Mouse (Mus musculus): ENCODE data around the gene Pdia6. TPM values are rescaled to one million over a fixed set of nuclear protein-coding genes. Genes with fewer than 3 reads are reported as not detected.

Pdia6 gene
- polyA plus RNA-seq, 1 experiment = 319 TPM

DNA sequence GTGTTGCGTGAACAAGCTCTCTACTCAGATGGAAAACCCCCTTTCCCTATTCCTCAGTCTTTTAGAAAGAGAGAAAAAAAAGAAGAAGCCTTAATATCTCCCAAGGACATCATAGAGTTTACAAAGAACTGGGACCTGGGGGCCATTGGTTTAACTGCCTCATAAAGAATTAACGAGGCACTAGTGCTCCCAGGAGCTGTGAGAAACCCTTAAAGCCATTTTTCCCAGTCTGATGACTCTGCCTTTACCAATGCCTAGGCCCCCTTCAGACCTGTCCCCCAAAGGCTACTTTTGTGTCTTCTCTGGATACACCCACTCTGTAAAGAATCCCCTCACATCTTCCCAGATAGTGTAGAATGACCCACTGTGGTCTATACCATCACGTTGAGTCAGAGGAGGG is 43.3 kb upstream of the Pdia6 start:
- TF ChIP-seq CTCF (IDR thresholded peaks at IDR 0.05; ENCODE audit: control insufficient read depth, insufficient read depth, insufficient read length) (no peak), MYOD1 (IDR thresholded peaks at IDR 0.05; ENCODE audit: control insufficient read depth, insufficient read length, low read depth) (no peak), MYOG (IDR thresholded peaks at IDR 0.05; ENCODE audit: control insufficient read depth, extremely low read depth, insufficient read length) (no peak), MAX (IDR thresholded peaks at IDR 0.05) (no peak), CEBPB (IDR thresholded peaks at IDR 0.05; ENCODE audit: low read depth) (no peak), USF1 (IDR thresholded peaks at IDR 0.05; ENCODE audit: low read depth) (no peak), FOSL1 (IDR thresholded peaks at IDR 0.05; ENCODE audit: insufficient read depth, low read length, poor library complexity, severe bottlenecking) (no peak)
- Histone ChIP-seq H3K36me3 (ENCODE audit: control insufficient read depth, insufficient read depth) (no peaks in the 10 kb centered on the region), H3K4me3 (ENCODE audit: insufficient read depth, poor library complexity, severe bottlenecking) (no peak overlapping the region), H3ac (ENCODE audit: control insufficient read depth, insufficient read length, low read depth) (no peak overlapping the region), H3K27me3 (ENCODE audit: control insufficient read depth, insufficient read depth, insufficient read length) (no peaks in the 10 kb centered on the region), H3K79me2 (ENCODE audit: control insufficient read depth, insufficient read depth) (no peaks in the 10 kb centered on the region), H3K79me3 (ENCODE audit: low read depth) (no peaks in the 10 kb centered on the region)

DNA sequence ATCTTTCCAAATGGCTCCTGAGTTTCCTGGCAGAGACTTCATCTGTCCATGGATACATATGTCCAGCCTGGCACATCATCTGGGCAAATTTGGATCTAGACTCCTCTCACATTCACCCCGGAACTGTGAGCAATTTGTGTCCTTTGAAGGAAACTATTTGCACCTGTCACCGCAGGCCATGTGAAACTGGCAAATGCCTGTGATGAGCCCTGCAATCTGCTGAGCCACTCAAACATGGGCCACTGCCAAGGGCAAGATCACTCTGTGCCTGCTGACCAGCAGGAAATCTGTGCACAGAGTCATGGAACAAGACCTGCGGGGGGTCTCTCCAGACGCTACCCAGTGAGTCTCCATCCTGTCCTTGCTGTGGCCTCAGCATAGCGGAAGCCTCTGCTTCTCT is 41.3 kb upstream of the Pdia6 start:
- H3K4me3 ChIP-seq (ENCODE audit: insufficient read depth, poor library complexity, severe bottlenecking) = no peak overlapping the region
- no peaks in the 10 kb centered on the region for H3K79me3 ChIP-seq (ENCODE audit: low read depth)
- H3K79me2 ChIP-seq (ENCODE audit: control insufficient read depth, insufficient read depth) = no peaks in the 10 kb centered on the region
- H3ac ChIP-seq (ENCODE audit: control insufficient read depth, insufficient read length, low read depth) = no peak overlapping the region
- H3K27me3 ChIP-seq (ENCODE audit: control insufficient read depth, insufficient read depth, insufficient read length) = no peaks in the 10 kb centered on the region
- no peaks in the 10 kb centered on the region for H3K36me3 ChIP-seq (ENCODE audit: control insufficient read depth, insufficient read depth)
- TF ChIP-seq USF1 (IDR thresholded peaks at IDR 0.05; ENCODE audit: low read depth) (no peak), FOSL1 (IDR thresholded peaks at IDR 0.05; ENCODE audit: insufficient read depth, low read length, poor library complexity, severe bottlenecking) (no peak), MYOD1 (IDR thresholded peaks at IDR 0.05; ENCODE audit: control insufficient read depth, insufficient read length, low read depth) (peak; percentile 96), MAX (IDR thresholded peaks at IDR 0.05) (no peak), CTCF (IDR thresholded peaks at IDR 0.05; ENCODE audit: control insufficient read depth, insufficient read depth, insufficient read length) (no peak), MYOG (IDR thresholded peaks at IDR 0.05; ENCODE audit: control insufficient read depth, extremely low read depth, insufficient read length) (no peak), CEBPB (IDR thresholded peaks at IDR 0.05; ENCODE audit: low read depth) (no peak)

DNA sequence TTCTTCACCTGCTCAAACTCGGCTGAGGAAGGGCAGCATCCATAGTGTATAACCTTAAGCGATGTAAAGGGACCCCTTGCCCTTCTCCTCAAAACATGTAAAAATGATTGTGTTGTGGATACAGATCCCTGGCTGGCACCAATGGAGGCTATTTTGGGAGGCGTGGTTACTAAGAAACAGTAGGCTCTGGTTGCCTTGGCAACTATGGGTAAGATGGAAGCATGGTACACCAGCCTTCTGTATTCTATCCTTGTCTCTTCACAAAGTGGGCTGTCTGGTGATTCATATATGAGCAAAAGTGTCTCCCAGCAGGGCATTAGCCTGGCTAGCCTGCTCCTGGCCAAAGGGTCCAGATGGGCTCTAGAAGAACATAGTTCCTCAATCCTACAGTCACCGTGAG is 38.4 kb upstream of the Pdia6 start:
- Histone ChIP-seq H3K79me2 (ENCODE audit: control insufficient read depth, insufficient read depth) (no peaks in the 10 kb centered on the region), H3K36me3 (ENCODE audit: control insufficient read depth, insufficient read depth) (no peaks in the 10 kb centered on the region), H3K4me3 (ENCODE audit: insufficient read depth, poor library complexity, severe bottlenecking) (no peak overlapping the region), H3K27me3 (ENCODE audit: control insufficient read depth, insufficient read depth, insufficient read length) (no peaks in the 10 kb centered on the region), H3K79me3 (ENCODE audit: low read depth) (no peaks in the 10 kb centered on the region), H3ac (ENCODE audit: control insufficient read depth, insufficient read length, low read depth) (no peak overlapping the region)
- TF ChIP-seq CEBPB (IDR thresholded peaks at IDR 0.05; ENCODE audit: low read depth) (no peak), FOSL1 (IDR thresholded peaks at IDR 0.05; ENCODE audit: insufficient read depth, low read length, poor library complexity, severe bottlenecking) (no peak), MYOD1 (IDR thresholded peaks at IDR 0.05; ENCODE audit: control insufficient read depth, insufficient read length, low read depth) (no peak)

DNA sequence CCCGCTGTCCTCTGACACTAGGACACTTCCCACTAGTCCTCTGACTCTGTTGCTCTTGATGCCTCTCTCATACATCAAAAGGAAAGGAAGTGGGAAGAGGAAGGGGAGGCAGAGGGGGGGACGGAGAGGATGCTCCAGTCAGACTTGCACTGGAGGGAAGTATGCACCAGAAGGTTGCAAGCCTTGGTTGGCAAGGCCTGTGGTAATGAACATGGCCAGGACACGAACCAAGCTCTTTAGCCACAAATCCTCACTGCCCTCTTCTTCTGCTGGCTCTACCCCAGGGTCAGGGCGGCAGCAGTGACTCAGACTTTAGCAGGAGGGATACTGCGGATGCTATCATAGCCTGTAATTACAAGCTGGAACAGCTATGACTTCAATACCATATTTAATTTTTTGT is 35.8 kb upstream of the Pdia6 start:
- no peaks in the 10 kb centered on the region for H3K79me3 ChIP-seq (ENCODE audit: low read depth)
- H3K4me3 ChIP-seq (ENCODE audit: insufficient read depth, poor library complexity, severe bottlenecking) = no peak overlapping the region
- H3K36me3 ChIP-seq (ENCODE audit: control insufficient read depth, insufficient read depth) = no peaks in the 10 kb centered on the region
- H3K79me2 ChIP-seq (ENCODE audit: control insufficient read depth, insufficient read depth) = no peaks in the 10 kb centered on the region
- H3ac ChIP-seq (ENCODE audit: control insufficient read depth, insufficient read length, low read depth) = no peak overlapping the region
- no peaks in the 10 kb centered on the region for H3K27me3 ChIP-seq (ENCODE audit: control insufficient read depth, insufficient read depth, insufficient read length)
- TF ChIP-seq MAX (IDR thresholded peaks at IDR 0.05) (peak; percentile 60), USF1 (IDR thresholded peaks at IDR 0.05; ENCODE audit: low read depth) (no peak), FOSL1 (IDR thresholded peaks at IDR 0.05; ENCODE audit: insufficient read depth, low read length, poor library complexity, severe bottlenecking) (peak; percentile 43)

DNA sequence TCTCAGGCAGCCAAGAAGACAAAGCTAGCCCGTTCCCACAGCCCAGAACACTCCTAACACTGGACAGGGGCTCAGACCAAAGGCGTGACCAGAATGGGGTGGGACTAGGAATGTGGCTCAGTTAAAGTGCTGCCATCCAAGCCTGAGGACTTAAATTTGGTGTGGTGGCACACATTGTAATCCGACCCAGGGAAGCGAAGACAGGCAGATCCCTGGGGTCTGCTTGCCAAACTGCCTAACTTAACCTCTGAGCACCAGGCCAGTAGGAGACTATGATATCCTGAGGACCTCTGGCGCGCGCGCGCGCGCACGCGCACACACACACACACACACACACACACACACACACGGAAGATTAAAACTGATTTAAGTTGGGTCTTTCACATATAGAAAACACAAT is 34.8 kb upstream of the Pdia6 start:
- peak overlapping the region; percentile 14 for H3ac ChIP-seq (ENCODE audit: control insufficient read depth, insufficient read length, low read depth)
- TF ChIP-seq MYOG (IDR thresholded peaks at IDR 0.05; ENCODE audit: control insufficient read depth, extremely low read depth, insufficient read length) (no peak), USF1 (IDR thresholded peaks at IDR 0.05; ENCODE audit: low read depth) (no peak), FOSL1 (IDR thresholded peaks at IDR 0.05; ENCODE audit: insufficient read depth, low read length, poor library complexity, severe bottlenecking) (no peak), CEBPB (IDR thresholded peaks at IDR 0.05; ENCODE audit: low read depth) (no peak), MYOD1 (IDR thresholded peaks at IDR 0.05; ENCODE audit: control insufficient read depth, insufficient read length, low read depth) (no peak), CTCF (IDR thresholded peaks at IDR 0.05; ENCODE audit: control insufficient read depth, insufficient read depth, insufficient read length) (no peak), MAX (IDR thresholded peaks at IDR 0.05) (peak; percentile 60)
- H3K27me3 ChIP-seq (ENCODE audit: control insufficient read depth, insufficient read depth, insufficient read length) = no peaks in the 10 kb centered on the region
- H3K79me3 ChIP-seq (ENCODE audit: low read depth) = no peaks in the 10 kb centered on the region
- H3K79me2 ChIP-seq (ENCODE audit: control insufficient read depth, insufficient read depth) = no peaks in the 10 kb centered on the region
- H3K36me3 ChIP-seq (ENCODE audit: control insufficient read depth, insufficient read depth) = no peaks in the 10 kb centered on the region
- H3K4me3 ChIP-seq (ENCODE audit: insufficient read depth, poor library complexity, severe bottlenecking) = no peak overlapping the region

DNA sequence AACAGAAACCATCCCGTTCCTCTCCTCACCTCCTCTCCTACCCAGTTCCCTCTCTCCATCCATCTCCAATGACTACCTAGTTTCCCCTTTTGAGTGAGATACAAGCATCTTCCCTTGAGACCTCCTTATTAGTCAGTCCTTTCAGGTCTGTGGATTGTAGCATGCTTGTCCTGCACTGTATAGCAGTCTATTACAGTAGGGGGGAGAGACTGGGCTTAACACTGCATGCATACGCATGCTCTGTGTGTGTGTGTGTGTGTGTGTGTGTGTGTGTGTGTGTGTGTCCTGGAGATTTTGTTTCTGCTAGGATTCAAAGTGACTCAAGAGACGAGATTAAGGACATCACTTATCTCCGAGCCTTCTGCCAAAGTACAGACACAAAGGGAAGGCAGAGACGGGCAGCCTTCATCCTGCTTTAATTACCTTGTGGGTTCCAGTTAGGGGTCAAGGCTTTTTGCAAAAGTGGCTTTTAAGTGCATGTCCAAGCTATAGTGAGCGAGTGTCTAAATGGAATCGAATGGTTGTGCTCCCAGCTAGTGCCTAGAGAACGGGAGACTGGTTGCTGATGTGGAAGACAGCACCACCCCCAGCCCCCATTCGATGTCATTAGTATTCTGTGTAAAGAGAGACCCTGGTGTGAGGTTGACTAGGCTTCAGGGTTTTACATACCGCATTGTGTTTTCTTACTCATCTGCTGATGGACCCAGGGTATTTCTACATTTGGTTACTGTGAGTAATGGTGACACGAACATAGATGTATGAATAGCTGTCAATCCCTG is 30.6 kb upstream of the Pdia6 start:
- Histone ChIP-seq H3ac (ENCODE audit: control insufficient read depth, insufficient read length, low read depth) (peak overlapping the region; percentile 12), H3K79me3 (ENCODE audit: low read depth) (no peaks in the 10 kb centered on the region), H3K36me3 (ENCODE audit: control insufficient read depth, insufficient read depth) (no peaks in the 10 kb centered on the region), H3K4me3 (ENCODE audit: insufficient read depth, poor library complexity, severe bottlenecking) (no peak overlapping the region), H3K27me3 (ENCODE audit: control insufficient read depth, insufficient read depth, insufficient read length) (no peaks in the 10 kb centered on the region), H3K79me2 (ENCODE audit: control insufficient read depth, insufficient read depth) (no peaks in the 10 kb centered on the region)
- TF ChIP-seq MAX (IDR thresholded peaks at IDR 0.05) (no peak), USF1 (IDR thresholded peaks at IDR 0.05; ENCODE audit: low read depth) (no peak), CTCF (IDR thresholded peaks at IDR 0.05; ENCODE audit: control insufficient read depth, insufficient read depth, insufficient read length) (no peak), CEBPB (IDR thresholded peaks at IDR 0.05; ENCODE audit: low read depth) (no peak), FOSL1 (IDR thresholded peaks at IDR 0.05; ENCODE audit: insufficient read depth, low read length, poor library complexity, severe bottlenecking) (no peak), MYOD1 (IDR thresholded peaks at IDR 0.05; ENCODE audit: control insufficient read depth, insufficient read length, low read depth) (no peak), MYOG (IDR thresholded peaks at IDR 0.05; ENCODE audit: control insufficient read depth, extremely low read depth, insufficient read length) (no peak)
